Mouse (Mus musculus) left cerebral cortex, adult 6 months (tissue): Measurements from ENCODE around the gene AI987944. TPM values are rescaled to one million over a fixed set of nuclear protein-coding genes. Genes with fewer than 3 reads are reported as not detected.

Experiments used
- long read RNA-seq, 2 experiments: library from polyadenylated mRNA; unstranded; transcript quantifications; one replicate each; pipeline ENCODE4 v2.0.0; 2019 to 2020
- polyA plus RNA-seq: library from polyadenylated mRNA; unstranded; fragments of <200 nt; fragmentation: Nextera tagmentation; gene quantifications from 2 replicates; pipeline ENCODE4 v1.2.3, GENCODE M21; 2021

AI987944 gene
- 9.2 and 11.0 TPM in 2 replicates for polyA plus RNA-seq
- long read RNA-seq, experiment 1, transcript AI987944-202 (5 exons, 2,071 nt): major isoform, 45 of 62 reads
- long read RNA-seq, experiment 1, transcript AI987944-201 (4 exons, 2,671 nt): minor isoform, 13 of 62 reads
- long read RNA-seq, experiment 1, partial matches to known transcripts: 0 of 62 reads
- long read RNA-seq, experiment 1, other reads (novel, unspliced or antisense): 4 of 62 reads
- long read RNA-seq, experiment 2, transcript AI987944-202 (5 exons, 2,071 nt): major isoform, 14 of 18 reads
- long read RNA-seq, experiment 2, partial matches to known transcripts: 0 of 18 reads
- long read RNA-seq, experiment 2, other reads (novel, unspliced or antisense): 2 of 18 reads

DNA sequence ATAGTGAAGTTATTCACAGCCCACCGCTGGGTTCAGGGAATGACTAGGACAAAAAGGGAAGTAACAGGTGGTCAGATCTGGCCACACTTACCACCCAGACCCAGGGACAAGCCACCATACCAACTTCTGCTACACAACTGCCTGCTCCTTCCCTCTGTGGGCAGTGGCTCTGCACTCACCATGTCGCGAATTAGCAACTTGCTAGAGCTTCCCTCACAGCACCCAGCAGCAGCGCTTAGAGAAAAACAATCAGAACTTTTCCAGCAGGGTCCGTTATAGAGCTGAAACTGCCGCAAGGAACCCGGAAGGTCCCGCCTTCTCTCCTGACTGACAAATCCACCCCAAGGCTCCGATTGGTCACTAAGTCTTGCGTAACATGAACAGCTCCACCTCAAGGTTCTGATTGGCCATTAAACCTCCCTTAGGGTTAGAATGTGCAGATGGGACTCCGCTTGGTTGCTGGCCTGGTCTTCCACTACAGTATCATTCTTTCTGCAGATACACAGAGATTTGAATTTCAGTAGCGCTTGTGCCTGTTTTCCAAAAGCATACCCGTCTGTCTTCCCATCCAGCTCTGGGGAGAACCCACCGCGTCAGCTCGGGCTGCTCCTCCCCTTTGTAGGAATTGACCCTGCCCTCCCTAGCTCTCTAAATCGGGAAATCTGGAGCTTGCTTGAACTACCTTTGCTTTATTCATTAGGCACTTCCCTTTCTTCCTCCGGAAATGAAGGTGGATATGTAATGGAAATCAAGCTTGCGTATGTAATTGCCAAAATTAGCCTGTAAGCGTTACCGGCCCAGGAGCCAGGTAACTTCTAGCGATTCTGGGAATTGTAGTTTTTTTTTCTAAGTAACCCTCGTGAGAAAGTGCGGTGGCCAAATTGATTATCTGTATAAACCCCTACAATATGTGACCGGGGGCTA is at the start of gene AI987944:
Gene AI987944, minus strand, starts transcription at position 332 of the 924 bp plus-strand sequence.

Other genes starting within 250 kb of the AI987944 start
- not detected in 2 replicates for gene Gm5592, start 239.5 kb downstream of the AI987944 start, polyA plus RNA-seq
- gene Vmn2r57, start 55.3 kb upstream of the AI987944 start, polyA plus RNA-seq: 0.72 and 0.93 TPM in 2 replicates
- gene Gm20449, start 106.0 kb upstream of the AI987944 start, polyA plus RNA-seq: 0.10 and 0.26 TPM in 2 replicates
- 6.4 and 7.4 TPM in 2 replicates for gene AW146154, start 106.5 kb upstream of the AI987944 start, polyA plus RNA-seq
- not detected in 2 replicates for gene Gm6871, start 180.3 kb upstream of the AI987944 start, polyA plus RNA-seq
- 9.8 and 12.2 TPM in 2 replicates for gene 2610021A01Rik, start 205.9 kb upstream of the AI987944 start, polyA plus RNA-seq
- 10.8 and 11.4 TPM in 2 replicates for gene Zfp788, start 239.8 kb upstream of the AI987944 start, polyA plus RNA-seq